ENCODE assay signal across 8 mouse cellular contexts in genomic region chr1:90288892-90289731, GRCm38 (mm10).
DNase-seq lines count a peak whose midpoint lies in the region; ATAC-seq and TF ChIP-seq lines count a peak whose summit lies in the region.

No protein-coding gene starts in this region.

- H3K4me2 ChIP-seq in forebrain, embryonic 12.5 days: no peak overlapping the region
- no peak overlapping the region for H3K4me2 ChIP-seq in forebrain, embryonic 14.5 days (ENCODE audit: low read length)
- H3K4me2 ChIP-seq in liver, embryonic 15.5 days: peak overlapping the region; percentile 70

- peak; percentile 34 for ATAC-seq in forebrain, embryonic 12.5 days (ENCODE audit: low FRiP score)
- no peak for ATAC-seq in forebrain, embryonic 14.5 days
- peak; percentile 98 for ATAC-seq in liver, embryonic 15.5 days (ENCODE audit: insufficient read depth)

- no peaks in the 10 kb centered on the region for H3K27me3 ChIP-seq in forebrain, embryonic 12.5 days
- no peaks in the 10 kb centered on the region for H3K27me3 ChIP-seq in forebrain, embryonic 14.5 days (replicated peaks; ENCODE audit: control insufficient read depth, insufficient read depth, low read length)
- H3K27me3 ChIP-seq in C2C12 (ENCODE audit: control insufficient read depth, insufficient read depth, insufficient read length): no peaks in the 10 kb centered on the region
- H3K27me3 ChIP-seq in liver, embryonic 15.5 days: peaks cover 13% of the 10 kb centered on the region

- 0 out of 2 replicates have a peak overlapping the region, but pooled peaks have one; percentile 0 for H3K27ac ChIP-seq in forebrain, embryonic 12.5 days
- H3K27ac ChIP-seq in forebrain, embryonic 14.5 days (ENCODE audit: low read depth, low read length): no peak overlapping the region
- peak overlapping the region; percentile 97 for H3K27ac ChIP-seq in liver, embryonic 15.5 days (replicated peaks)

- no peak overlapping the region for H3K4me3 ChIP-seq in forebrain, embryonic 12.5 days (replicated peaks)
- no peak overlapping the region for H3K4me3 ChIP-seq in forebrain, embryonic 14.5 days (ENCODE audit: low read depth, low read length)
- no peak overlapping the region for H3K4me3 ChIP-seq in C2C12 (ENCODE audit: insufficient read depth, poor library complexity, severe bottlenecking)
- peak overlapping the region; percentile 42 for H3K4me3 ChIP-seq in liver, embryonic 15.5 days (replicated peaks)

- 59% methylated on average over 8 of the region's 8 CpGs for WGBS in forebrain, embryonic 12.5 days
- 63% methylated on average over 8 of the region's 8 CpGs for WGBS in forebrain, embryonic 14.5 days
- WGBS in liver, embryonic 15.5 days (ENCODE audit: insufficient replicate concordance): 22% methylated on average over 8 of the region's 8 CpGs

- no peaks in the 10 kb centered on the region for H3K36me3 ChIP-seq in forebrain, embryonic 12.5 days (replicated peaks)
- H3K36me3 ChIP-seq in forebrain, embryonic 14.5 days (ENCODE audit: control insufficient read depth, insufficient read depth, low read length): no peaks in the 10 kb centered on the region
- no peaks in the 10 kb centered on the region for H3K36me3 ChIP-seq in C2C12 (ENCODE audit: control insufficient read depth, insufficient read depth)
- no peaks in the 10 kb centered on the region for H3K36me3 ChIP-seq in liver, embryonic 15.5 days (replicated peaks)

- no peak for DNase-seq in forebrain, embryonic 14.5 days (ENCODE audit: low spot score)
- peak; percentile 42 for DNase-seq in gastrocnemius, postnatal 25 days
- no peak for DNase-seq in cerebellum, adult 11-12 months
- DNase-seq in kidney, adult 9 months: no peak
- DNase-seq in kidney, postnatal 14 days: no peak

- H3K9me3 ChIP-seq in forebrain, embryonic 12.5 days: no peaks in the 10 kb centered on the region
- H3K9me3 ChIP-seq in forebrain, embryonic 14.5 days (replicated peaks; ENCODE audit: control insufficient read depth, low read length): no peaks in the 10 kb centered on the region
- H3K9me3 ChIP-seq in liver, embryonic 15.5 days (replicated peaks): no peaks in the 10 kb centered on the region

- H3K79me2 ChIP-seq in C2C12 (ENCODE audit: control insufficient read depth, insufficient read depth): no peaks in the 10 kb centered on the region

- H3K79me3 ChIP-seq in C2C12 (ENCODE audit: low read depth): no peaks in the 10 kb centered on the region

- TF ChIP-seq CTCF in C2C12 (IDR thresholded peaks at IDR 0.05; ENCODE audit: control insufficient read depth, insufficient read depth, insufficient read length): no peak

- H3K9ac ChIP-seq in forebrain, embryonic 12.5 days: no peak overlapping the region
- no peak overlapping the region for H3K9ac ChIP-seq in forebrain, embryonic 14.5 days (ENCODE audit: low read length)
- peak overlapping the region; percentile 63 for H3K9ac ChIP-seq in liver, embryonic 15.5 days

- peaks cover 46% of the 10 kb centered on the region for H3K4me1 ChIP-seq in forebrain, embryonic 12.5 days
- H3K4me1 ChIP-seq in forebrain, embryonic 14.5 days (ENCODE audit: control insufficient read depth, insufficient read depth, low read length): peaks cover 21% of the 10 kb centered on the region
- H3K4me1 ChIP-seq in liver, embryonic 15.5 days (replicated peaks): peaks cover 65% of the 10 kb centered on the region

- no peak overlapping the region for H3ac ChIP-seq in C2C12 (ENCODE audit: control insufficient read depth, insufficient read length, low read depth)

TF ChIP-seq in C2C12, 6 proteins besides CTCF, POLR2A, EP300 and RAD21:
- no peak for TF ChIP-seq USF1 (IDR thresholded peaks at IDR 0.05; ENCODE audit: low read depth)
- TF ChIP-seq CEBPB (IDR thresholded peaks at IDR 0.05; ENCODE audit: low read depth): peak; percentile 34
- peak; percentile 84 for TF ChIP-seq MAX (IDR thresholded peaks at IDR 0.05)
- TF ChIP-seq FOSL1 (IDR thresholded peaks at IDR 0.05; ENCODE audit: insufficient read depth, low read length, poor library complexity, severe bottlenecking): peak; percentile 80
TF ChIP-seq in C2C12: peak in this region for 3.
